Mouse (Mus musculus) limb, embryonic 13.5 days (tissue): ENCODE measurements around the gene Mbd4. TPM values are rescaled to one million over a fixed set of nuclear protein-coding genes. Genes with fewer than 3 reads are reported as not detected.

Experiments used
- ATAC-seq: fragments of 200-750 bp; cut with Nextera tagmentation; 2 replicates; pipeline ENCODE4 v1.8.0; 2017; ENCODE audit warnings: low read depth, moderate number of reproducible peaks, moderate TSS enrichment; ENCODE audit not compliant: low FRiP score
- H3K27ac ChIP-seq: fragments of 300-500 bp; sonication (generic); 2 replicates; pipeline ENCODE4 v1.5.1; 2015; ENCODE audit warnings: inconsistent platforms, mild to moderate bottlenecking, moderate library complexity
- H3K27me3 ChIP-seq: fragments of 300-500 bp; sonication (generic); 2 replicates; pipeline ENCODE4 v1.6.1; 2015; ENCODE audit warnings: mild to moderate bottlenecking, inconsistent platforms
- H3K36me3 ChIP-seq: fragments of 300-500 bp; sonication (generic); 2 replicates; pipeline ENCODE4 v1.6.1; 2015; ENCODE audit warnings: inconsistent platforms, mild to moderate bottlenecking, moderate library complexity
- H3K4me1 ChIP-seq: fragments of 300-500 bp; sonication (generic); 2 replicates; pipeline ENCODE4 v1.6.1; 2015; ENCODE audit warnings: inconsistent platforms
- H3K4me2 ChIP-seq: fragments of 300-500 bp; sonication (generic); replicated peaks from 2 replicates; pipeline ENCODE4 v1.6.1; 2015; ENCODE audit warnings: inconsistent platforms, mild to moderate bottlenecking, moderate library complexity
- H3K4me3 ChIP-seq: fragments of 300-500 bp; sonication (generic); 2 replicates; pipeline ENCODE4 v1.5.1; 2015; ENCODE audit warnings: moderate library complexity, mild to moderate bottlenecking, inconsistent platforms
- H3K9ac ChIP-seq: fragments of 300-500 bp; sonication (generic); 2 replicates; pipeline ENCODE4 v1.6.1; 2015; ENCODE audit warnings: mild to moderate bottlenecking, inconsistent platforms
- H3K9me3 ChIP-seq: fragments of 300-500 bp; sonication (generic); 2 replicates; pipeline ENCODE4 v1.6.1; 2016; ENCODE audit warnings: inconsistent platforms
- WGBS: fragments of 180-500 bp; shearing (Covaris S2); methylation state at CpG from one replicate; pipeline ENCODE4 v1.1.7; 2015; 5-methylcytosine and 5-hydroxymethylcytosine counted together
- polyA plus RNA-seq: library from polyadenylated mRNA; unstranded; fragments of >200 nt; fragmentation: Nextera tagmentation; extraction: Ambion mirVana; gene quantifications from 2 replicates; pipeline ENCODE4 v1.2.1, GENCODE M21; 2015

Mbd4 gene
- polyA plus RNA-seq, 1 experiment from 2014 or later, result 27.7 TPM

DNA sequence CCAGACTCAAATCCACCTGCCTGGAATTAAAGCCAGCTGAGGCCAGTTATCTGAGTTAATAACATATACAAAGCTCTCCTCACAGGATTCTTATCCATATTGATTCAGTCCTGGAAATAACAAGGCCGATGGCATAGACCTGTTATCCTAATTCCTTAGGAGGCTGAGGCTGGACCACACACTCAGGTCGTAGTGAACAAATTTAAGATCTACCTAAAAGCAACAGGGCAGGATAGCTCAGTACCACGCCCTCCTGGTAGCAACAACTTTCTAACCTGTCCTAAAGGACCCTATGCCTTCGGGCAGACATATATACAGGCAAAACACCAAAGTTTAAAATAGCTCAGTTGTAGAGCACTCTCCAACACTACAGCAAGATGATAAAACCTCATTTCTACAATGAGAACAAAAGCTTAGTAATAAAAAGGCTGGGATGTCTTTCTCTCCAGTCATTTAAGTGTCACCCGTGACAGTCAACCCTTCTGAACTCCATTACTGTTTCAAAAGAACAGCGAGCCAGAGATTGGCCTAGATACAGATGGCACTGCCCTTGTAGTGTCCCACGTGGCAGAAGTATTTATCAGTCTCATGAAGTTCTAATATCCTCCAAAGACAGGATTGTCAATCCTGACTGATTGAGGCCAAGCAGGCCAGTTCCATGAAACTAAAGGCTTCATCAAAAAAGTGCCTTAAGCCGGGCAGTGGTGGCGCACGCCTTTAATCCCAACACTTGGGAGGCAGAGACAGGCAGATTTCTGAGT is 48.6 kb downstream of the Mbd4 start:
- Histone ChIP-seq H3K27me3 (no peaks in the 10 kb centered on the region), H3K4me1 (peaks cover 20% of the 10 kb centered on the region), H3K9me3 (no peaks in the 10 kb centered on the region), H3K27ac (no peak overlapping the region), H3K36me3 (peaks cover 77% of the 10 kb centered on the region), H3K4me3 (no peak overlapping the region), H3K9ac (no peak overlapping the region), H3K4me2 (no peak overlapping the region)
- no peak for ATAC-seq
- 67% methylated on average over 10 of the region's 10 CpGs for WGBS

GRCm38 (mm10) chr6:115803541-115804382 is 49.4 kb downstream of the Mbd4 start:
- no peaks in the 10 kb centered on the region for H3K27me3 ChIP-seq
- H3K4me2 ChIP-seq, result no peak overlapping the region
- no peak overlapping the region for H3K9ac ChIP-seq
- no peaks in the 10 kb centered on the region for H3K9me3 ChIP-seq
- peaks cover 20% of the 10 kb centered on the region for H3K4me1 ChIP-seq
- H3K27ac ChIP-seq, result no peak overlapping the region
- H3K36me3 ChIP-seq, result peaks cover 85% of the 10 kb centered on the region
- peak; percentile 26 for ATAC-seq
- no peak overlapping the region for H3K4me3 ChIP-seq
- 44% methylated on average over 16 of the region's 16 CpGs for WGBS

GRCm38 (mm10) chr6:115801811-115802210 is 51.4 kb downstream of the Mbd4 start:
- Histone ChIP-seq H3K36me3 (peaks cover 97% of the 10 kb centered on the region), H3K4me1 (peaks cover 12% of the 10 kb centered on the region), H3K4me2 (no peak overlapping the region), H3K9me3 (no peaks in the 10 kb centered on the region), H3K9ac (no peak overlapping the region), H3K27me3 (no peaks in the 10 kb centered on the region), H3K27ac (no peak overlapping the region), H3K4me3 (no peak overlapping the region)
- ATAC-seq, result no peak
- whole genome bisulfite sequencing, result 96% methylated on average over 3 of the region's 3 CpGs

DNA sequence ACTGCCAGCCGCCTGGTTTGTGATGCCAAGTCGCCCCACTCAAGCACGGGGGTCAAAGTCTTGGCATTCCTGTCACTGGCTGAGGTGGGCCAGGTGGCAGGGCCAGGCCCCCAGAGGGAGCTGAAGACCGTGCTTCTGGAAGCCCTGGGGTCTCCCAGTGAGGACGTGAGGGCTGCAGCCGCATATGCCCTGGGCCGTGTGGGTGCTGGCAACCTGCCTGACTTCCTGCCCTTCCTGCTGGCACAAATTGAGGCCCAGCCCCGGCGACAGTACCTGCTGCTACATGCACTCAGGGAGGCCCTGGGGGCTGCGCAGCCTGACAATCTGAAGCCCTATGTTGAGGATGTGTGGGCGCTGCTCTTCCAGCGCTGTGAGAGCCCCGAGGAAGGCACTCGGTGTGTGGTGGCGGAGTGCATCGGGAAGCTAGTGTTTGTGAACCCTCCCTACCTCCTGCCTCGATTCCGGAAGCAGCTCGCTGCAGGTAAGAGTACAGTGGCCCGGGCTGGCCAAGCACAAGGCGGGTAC is 60.4 kb downstream of the Mbd4 start:
- 87% methylated on average over 21 of the region's 21 CpGs for WGBS

DNA sequence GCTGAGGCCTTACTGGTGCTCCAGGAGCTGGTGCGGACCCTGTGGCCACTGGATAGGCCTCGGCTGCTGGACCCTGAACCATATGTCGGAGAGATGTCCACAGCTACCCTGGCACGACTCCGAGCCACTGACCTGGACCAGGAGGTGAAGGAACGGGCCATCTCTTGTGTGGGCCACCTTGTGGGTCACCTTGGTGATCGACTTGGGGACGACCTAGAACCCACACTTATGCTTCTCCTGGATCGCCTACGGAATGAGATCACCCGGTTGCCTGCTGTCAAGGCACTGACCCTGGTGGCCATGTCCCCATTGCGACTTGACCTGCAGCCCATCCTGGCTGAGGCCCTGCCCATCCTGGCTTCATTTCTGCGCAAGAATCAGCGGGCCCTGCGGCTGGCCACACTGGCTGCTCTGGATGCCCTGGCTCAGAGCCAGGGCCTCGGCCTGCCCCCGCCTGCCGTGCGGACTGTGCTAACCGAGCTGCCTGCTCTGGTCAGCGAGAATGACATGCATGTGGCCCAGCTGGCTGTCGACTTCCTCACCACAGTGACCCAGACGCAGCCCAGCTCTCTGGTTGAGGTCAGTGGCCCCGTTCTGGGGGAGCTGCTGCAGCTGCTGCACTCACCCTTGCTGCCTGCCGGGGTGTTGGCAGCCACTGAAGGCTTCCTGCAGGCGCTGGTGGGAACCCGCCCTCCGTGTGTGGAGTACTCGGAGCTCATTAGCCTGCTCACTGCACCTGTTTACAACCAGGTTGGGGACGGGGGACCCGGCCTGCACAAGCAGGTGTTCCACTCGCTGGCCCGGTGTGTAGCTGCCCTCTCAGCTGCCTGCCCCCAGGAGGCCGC is 61.1 kb downstream of the Mbd4 start:
- Histone ChIP-seq H3K36me3 (peaks cover 99% of the 10 kb centered on the region), H3K27me3 (no peaks in the 10 kb centered on the region), H3K9me3 (no peaks in the 10 kb centered on the region), H3K9ac (peak overlapping the region; percentile 4; the same call in 1 of the 2 replicates), H3K4me1 (peaks cover 9% of the 10 kb centered on the region; the same call in 1 of the 2 replicates), H3K4me3 (no peak overlapping the region), H3K27ac (no peak overlapping the region), H3K4me2 (no peak overlapping the region)
- 79% methylated on average over 34 of the region's 34 CpGs for WGBS
- peak; percentile 52; the same call in 1 of the 2 replicates for ATAC-seq

More for the DNA sequence above, 60.4 kb downstream of the Mbd4 start:
- peaks cover 9% of the 10 kb centered on the region; the same call in 1 of the 2 replicates for H3K4me1 ChIP-seq
- H3K9ac ChIP-seq, result no peak overlapping the region; the same call in 1 of the 2 replicates
- H3K36me3 ChIP-seq, result peaks cover 99% of the 10 kb centered on the region
- no peak overlapping the region for H3K4me2 ChIP-seq
- ATAC-seq, result no peak
- no peaks in the 10 kb centered on the region for H3K27me3 ChIP-seq
- no peaks in the 10 kb centered on the region for H3K9me3 ChIP-seq
- no peak overlapping the region for H3K27ac ChIP-seq
- no peak overlapping the region for H3K4me3 ChIP-seq

- H3K27ac ChIP-seq, result no peak overlapping the region
- no peak overlapping the region for H3K9ac ChIP-seq
- ATAC-seq, result no peak
- no peak overlapping the region for H3K4me2 ChIP-seq
- WGBS, result 86% methylated on average over 10 of the region's 10 CpGs
- H3K36me3 ChIP-seq, result peaks cover 99% of the 10 kb centered on the region
- H3K4me3 ChIP-seq, result no peak overlapping the region
- no peaks in the 10 kb centered on the region for H3K9me3 ChIP-seq
- no peaks in the 10 kb centered on the region for H3K27me3 ChIP-seq
- peaks cover 9% of the 10 kb centered on the region; the same call in 1 of the 2 replicates for H3K4me1 ChIP-seq
Observed at GRCm38 (mm10) chr6:115791016-115791415, 62.2 kb downstream of the Mbd4 start.

Other genes starting within 250 kb of the Mbd4 start
- 108 and 111 TPM in 2 replicates for gene Raf1, start 176.7 kb downstream of the Mbd4 start, polyA plus RNA-seq
- 2.6 and 3.4 TPM in 2 replicates for gene Tmem40, start 91.0 kb downstream of the Mbd4 start, polyA plus RNA-seq
- 48.1 and 56.8 TPM in 2 replicates for gene Cand2, start 78.8 kb downstream of the Mbd4 start, polyA plus RNA-seq
- gene Rpl32, start 44.6 kb downstream of the Mbd4 start, polyA plus RNA-seq, result 2,055 and 2,057 TPM in 2 replicates
- gene Efcab12, start 15.0 kb downstream of the Mbd4 start, polyA plus RNA-seq, result 0.41 and 0.54 TPM in 2 replicates
- 25.8 and 27.9 TPM in 2 replicates for gene Ift122, start 99 bp upstream of the Mbd4 start, polyA plus RNA-seq
- 0.20 and 0.42 TPM in 2 replicates for gene Rho, start 78.4 kb upstream of the Mbd4 start, polyA plus RNA-seq
- not detected in 2 replicates for gene H1foo, start 91.6 kb upstream of the Mbd4 start, polyA plus RNA-seq
- 27.6 and 30.0 TPM in 2 replicates for gene Plxnd1, start 141.6 kb upstream of the Mbd4 start, polyA plus RNA-seq